Mouse (Mus musculus) heart, embryonic 15.5 days (tissue): ENCODE measurements around the gene Meig1. TPM values are rescaled to one million over a fixed set of nuclear protein-coding genes. Genes with fewer than 3 reads are reported as not detected.
A peak's percentile ranks its signal among the peaks of the same experiment; 100 is the strongest.
"Not testable (repeated sequence)": the region's sequence is repeated elsewhere in the genome, so short reads cannot be mapped to it uniquely, and the experiment has no call there.

Experiments used
- ATAC-seq: fragments of 200-750 bp; cut with Nextera tagmentation; replicated peaks from 2 replicates; pipeline ENCODE4 v1.8.0; 2017; ENCODE audit warnings: low read depth, moderate TSS enrichment; ENCODE audit not compliant: insufficient number of reproducible peaks, insufficient read depth, low FRiP score
- H3K27ac ChIP-seq: fragments of 300-500 bp; sonication (generic); 2 replicates; pipeline ENCODE4 v1.5.1; 2015; ENCODE audit warnings: mild to moderate bottlenecking, inconsistent platforms
- H3K27me3 ChIP-seq: fragments of 300-500 bp; sonication (generic); 2 replicates; pipeline ENCODE4 v1.6.1; 2015; ENCODE audit warnings: inconsistent platforms
- H3K36me3 ChIP-seq: fragments of 300-500 bp; sonication (generic); 2 replicates; pipeline ENCODE4 v1.6.1; 2015; ENCODE audit warnings: mild to moderate bottlenecking, inconsistent platforms
- H3K4me1 ChIP-seq: fragments of 300-500 bp; sonication (generic); replicated peaks from 2 replicates; pipeline ENCODE4 v1.6.1; 2015; ENCODE audit warnings: inconsistent platforms
- H3K4me2 ChIP-seq: fragments of 300-500 bp; sonication (generic); 2 replicates; pipeline ENCODE4 v1.6.1; 2015; ENCODE audit warnings: inconsistent platforms, mild to moderate bottlenecking, moderate library complexity
- H3K4me3 ChIP-seq: fragments of 300-500 bp; sonication (generic); 2 replicates; pipeline ENCODE4 v1.5.1; 2015; ENCODE audit warnings: mild to moderate bottlenecking, inconsistent platforms
- H3K9ac ChIP-seq: fragments of 300-500 bp; sonication (generic); 2 replicates; pipeline ENCODE4 v1.6.1; 2015; ENCODE audit warnings: mild to moderate bottlenecking, inconsistent platforms
- H3K9me3 ChIP-seq: fragments of 300-500 bp; sonication (generic); replicated peaks from 2 replicates; pipeline ENCODE4 v1.6.1; 2016; ENCODE audit warnings: inconsistent platforms
- WGBS: fragments of 180-500 bp; shearing (Covaris S2); methylation state at CpG from one replicate; pipeline ENCODE4 v1.1.7; 2015; ENCODE audit warnings: mixed read lengths; 5-methylcytosine and 5-hydroxymethylcytosine counted together
- polyA plus RNA-seq: library from polyadenylated mRNA; unstranded; fragments of >200 nt; fragmentation: Nextera tagmentation; extraction: Ambion mirVana; gene quantifications from 2 replicates; pipeline ENCODE4 v1.2.1, GENCODE M21; 2015

Meig1 gene
- polyA plus RNA-seq, 1 experiment from 2014 or later = 0.47 TPM

DNA sequence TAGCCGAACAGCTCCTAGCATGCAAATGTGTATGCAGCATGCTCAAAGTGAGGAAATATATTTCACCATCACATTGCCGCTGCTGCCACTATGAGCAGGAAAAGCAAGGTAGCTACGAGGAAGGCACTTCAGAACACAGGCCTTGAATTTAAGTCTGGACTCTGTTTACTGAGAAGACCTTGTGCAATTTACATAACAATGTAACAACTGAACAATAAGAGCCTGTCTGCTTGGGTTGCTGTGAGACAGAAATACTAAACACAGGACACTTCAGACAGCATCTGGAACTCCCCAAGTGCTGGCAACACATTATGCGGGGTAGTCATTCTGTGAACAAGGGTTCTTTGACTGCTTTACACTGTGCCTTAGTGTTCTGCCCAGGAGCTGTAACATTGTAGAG, 2.3 kb downstream of the Meig1 start:
- H3K9me3 ChIP-seq = no peaks in the 10 kb centered on the region
- 77% methylated on average over 4 of the region's 4 CpGs for WGBS
- no peak overlapping the region for H3K27ac ChIP-seq
- no peak overlapping the region for H3K4me2 ChIP-seq
- H3K36me3 ChIP-seq = no peaks in the 10 kb centered on the region
- no peak for ATAC-seq
- no peak overlapping the region for H3K9ac ChIP-seq
- H3K4me3 ChIP-seq = no peak overlapping the region
- peaks cover 9% of the 10 kb centered on the region; the same call in 1 of the 2 replicates for H3K4me1 ChIP-seq
- H3K27me3 ChIP-seq = peaks cover 17% of the 10 kb centered on the region

DNA sequence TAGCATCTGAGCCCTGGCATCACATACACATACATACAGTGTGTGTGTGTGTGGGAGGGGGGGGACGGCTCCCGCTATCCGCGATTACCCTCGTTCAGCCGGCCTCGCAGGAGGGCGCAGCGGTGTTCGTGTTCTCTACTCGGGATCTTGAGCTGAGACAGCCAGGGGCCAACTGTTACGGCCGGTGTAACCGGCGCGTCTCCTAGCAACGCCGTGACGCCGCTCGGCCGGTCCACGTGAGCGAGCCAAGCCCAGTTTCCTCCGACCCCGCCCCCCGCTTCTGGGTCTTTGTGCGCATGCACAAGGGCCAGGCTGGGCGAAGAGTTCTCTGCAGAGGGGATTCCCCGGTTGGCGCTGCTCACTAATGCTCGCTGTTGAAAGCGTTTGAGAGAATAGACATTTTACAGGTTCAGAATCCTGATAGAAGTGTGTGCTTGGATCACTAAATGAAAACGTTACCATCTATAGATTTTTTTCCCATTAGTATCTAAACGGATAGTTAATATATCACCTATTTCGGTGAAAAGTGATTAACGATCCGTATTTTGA, 3.5 kb downstream of the Meig1 start:
- peak; percentile 96 for ATAC-seq
- Histone ChIP-seq H3K9ac (peak overlapping the region; percentile 49), H3K27me3 (peaks cover 17% of the 10 kb centered on the region), H3K9me3 (no peaks in the 10 kb centered on the region), H3K4me3 (peak overlapping the region; percentile 64), H3K4me1 (peaks cover 6% of the 10 kb centered on the region; the same call in 1 of the 2 replicates), H3K36me3 (no peaks in the 10 kb centered on the region), H3K4me2 (peak overlapping the region; percentile 90), H3K27ac (no peak overlapping the region)
- 2% methylated on average over 38 of the region's 38 CpGs for WGBS

DNA sequence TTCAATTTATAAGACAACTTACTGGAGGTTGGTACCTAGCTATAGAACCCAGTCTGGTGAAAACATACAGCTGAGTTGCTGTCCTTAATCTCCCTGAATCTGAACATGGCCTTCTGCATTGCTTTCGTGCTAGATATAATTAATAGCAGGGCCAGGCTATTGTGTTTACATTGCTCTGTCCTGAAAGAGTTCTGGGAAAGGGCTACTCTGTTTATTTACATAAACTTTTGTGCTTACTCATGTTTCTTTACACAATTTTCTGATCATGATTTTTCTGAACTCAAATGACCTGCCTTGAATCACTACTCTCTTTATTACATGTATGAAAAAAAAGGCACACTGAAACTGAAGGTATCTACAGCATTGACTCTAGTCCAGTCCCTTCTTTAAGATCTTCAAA, 6.8 kb downstream of the Meig1 start:
- H3K4me1 ChIP-seq = peaks cover 6% of the 10 kb centered on the region; the same call in 1 of the 2 replicates
- no peak overlapping the region for H3K4me2 ChIP-seq
- H3K9ac ChIP-seq = no peak overlapping the region
- no peaks in the 10 kb centered on the region for H3K9me3 ChIP-seq
- WGBS = 67% methylated on average over 1 of the region's 1 CpGs
- H3K27me3 ChIP-seq = peaks cover 17% of the 10 kb centered on the region
- no peaks in the 10 kb centered on the region for H3K36me3 ChIP-seq
- no peak overlapping the region for H3K4me3 ChIP-seq
- ATAC-seq = no peak
- no peak overlapping the region for H3K27ac ChIP-seq

DNA sequence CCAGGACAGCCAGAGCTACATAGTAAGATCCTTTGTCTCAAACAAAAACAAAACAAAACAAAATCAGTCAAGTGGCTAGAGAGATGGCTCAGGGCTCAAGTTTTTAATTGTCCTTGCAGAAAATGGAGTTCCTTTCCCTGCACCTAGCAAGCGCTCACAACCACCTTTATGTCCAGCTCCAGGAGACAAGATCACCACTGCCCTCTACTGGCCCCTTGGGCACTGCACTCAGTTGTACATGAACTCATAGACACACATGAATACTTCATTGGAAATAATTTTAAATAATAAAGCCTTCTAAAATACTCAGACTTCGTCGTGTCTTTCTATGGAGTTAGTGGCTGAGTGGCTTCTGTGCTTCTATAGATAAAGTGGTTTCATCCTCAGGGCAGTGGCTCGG, 8.2 kb downstream of the Meig1 start:
- no peaks in the 10 kb centered on the region for H3K36me3 ChIP-seq
- H3K9me3 ChIP-seq = no peaks in the 10 kb centered on the region
- H3K27ac ChIP-seq = no peak overlapping the region
- ATAC-seq = no peak
- no peak overlapping the region for H3K4me3 ChIP-seq
- H3K4me2 ChIP-seq = no peak overlapping the region
- H3K4me1 ChIP-seq = peaks cover 4% of the 10 kb centered on the region; the same call in 1 of the 2 replicates
- 38% methylated on average over 4 of the region's 4 CpGs for WGBS
- no peak overlapping the region for H3K9ac ChIP-seq
- peaks cover 17% of the 10 kb centered on the region for H3K27me3 ChIP-seq

DNA sequence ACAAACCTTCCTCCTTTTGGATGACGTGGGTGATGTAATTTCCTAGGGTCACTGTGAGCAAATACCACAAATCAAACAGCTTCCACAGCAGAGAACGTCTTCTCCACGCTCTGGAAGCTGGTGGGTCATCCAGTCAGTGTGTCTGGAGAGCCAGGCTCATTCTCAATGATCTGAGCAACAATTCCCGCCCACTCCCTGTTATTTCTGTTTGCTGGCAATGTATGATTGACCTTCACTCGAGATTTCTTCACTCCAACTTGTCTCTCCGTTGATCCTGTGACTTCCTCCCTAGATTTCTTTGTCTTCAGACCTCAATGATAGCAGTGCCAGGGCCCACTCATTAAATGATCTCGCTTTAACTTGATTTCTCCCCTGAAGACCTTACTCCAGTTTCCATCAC, 14.7 kb downstream of the Meig1 start:
- Histone ChIP-seq H3K4me1 (no peaks in the 10 kb centered on the region), H3K9ac (no peak overlapping the region), H3K9me3 (no peaks in the 10 kb centered on the region), H3K27me3 (no peaks in the 10 kb centered on the region), H3K4me2 (no peak overlapping the region), H3K4me3 (no peak overlapping the region), H3K36me3 (no peaks in the 10 kb centered on the region), H3K27ac (no peak overlapping the region)
- WGBS = 68% methylated on average over 7 of the region's 7 CpGs
- ATAC-seq = no peak

DNA sequence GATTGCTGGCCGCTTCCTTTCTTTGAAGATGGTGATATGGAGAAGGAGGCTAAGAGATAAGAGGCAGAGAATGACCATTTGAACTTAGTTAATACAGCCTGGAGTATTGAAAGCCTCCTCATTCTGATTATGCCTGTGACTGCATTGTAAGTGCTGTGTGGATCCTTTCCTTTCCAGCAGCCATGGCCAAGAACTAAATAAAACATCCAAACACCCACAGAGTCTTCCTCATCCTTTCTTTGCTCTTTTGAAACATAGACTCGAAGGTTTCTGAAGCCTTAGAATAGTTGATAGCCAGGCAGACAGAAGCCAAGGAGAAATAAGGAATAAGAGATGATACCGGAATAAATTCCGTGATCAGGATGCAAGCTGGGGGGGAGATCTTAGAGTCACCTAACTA, 16.5 kb downstream of the Meig1 start:
- Histone ChIP-seq H3K4me3 (no peak overlapping the region), H3K9me3 (no peaks in the 10 kb centered on the region), H3K4me2 (no peak overlapping the region), H3K27me3 (no peaks in the 10 kb centered on the region), H3K9ac (no peak overlapping the region), H3K36me3 (no peaks in the 10 kb centered on the region), H3K27ac (no peak overlapping the region), H3K4me1 (no peaks in the 10 kb centered on the region)
- no peak for ATAC-seq
- 70% methylated on average over 4 of the region's 4 CpGs for WGBS

DNA sequence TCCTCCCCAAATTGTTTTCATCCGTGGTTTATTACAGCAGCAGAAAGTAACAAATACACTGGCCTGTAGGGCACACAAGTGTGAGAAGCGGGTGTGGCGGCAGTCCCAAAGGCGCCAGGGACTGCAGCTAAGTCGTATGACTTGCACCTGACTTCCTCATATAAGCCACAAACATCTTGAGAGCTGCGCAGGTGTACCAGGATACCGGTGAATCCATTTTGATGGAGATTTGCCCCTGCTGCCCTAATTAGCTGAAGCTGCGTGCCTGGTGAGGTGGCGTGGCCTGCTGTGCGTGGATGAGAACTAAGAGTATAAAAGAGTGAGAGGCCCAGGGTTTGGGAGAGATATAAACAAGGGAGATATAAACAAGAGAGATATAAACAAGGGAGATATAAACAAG, 25.3 kb downstream of the Meig1 start, which contains the start of gene Olah:
Olah (minus strand) TSS at position 101 of the 400 bp plus-strand sequence.
- not testable (repeated sequence) for H3K9me3 ChIP-seq, H3K27me3 ChIP-seq, ATAC-seq, H3K9ac ChIP-seq, H3K4me1 ChIP-seq, H3K36me3 ChIP-seq, H3K27ac ChIP-seq, H3K4me3 ChIP-seq, H3K4me2 ChIP-seq
- WGBS = 70% methylated on average over 10 of the region's 10 CpGs

DNA sequence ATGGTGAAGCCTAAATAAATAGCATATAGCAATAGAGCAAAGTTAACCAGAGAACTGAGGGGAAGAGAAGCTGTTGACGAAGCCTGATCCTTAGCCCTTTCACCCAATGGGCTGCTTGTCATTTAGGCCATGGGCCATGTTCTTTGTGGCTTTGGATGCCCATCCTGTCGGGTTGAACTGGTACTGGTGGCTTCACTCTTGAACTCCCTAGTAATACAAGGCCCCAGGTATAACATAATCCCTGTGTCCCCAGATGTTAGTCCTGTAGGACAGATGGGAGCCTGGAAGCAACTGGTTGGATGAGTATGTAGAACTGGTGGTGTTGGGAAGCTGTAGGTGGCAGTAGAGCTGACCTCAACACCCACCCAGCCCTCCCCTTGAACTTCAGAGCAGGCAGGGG, 30.5 kb downstream of the Meig1 start:
- Histone ChIP-seq H3K27me3 (no peaks in the 10 kb centered on the region), H3K27ac (no peak overlapping the region), H3K4me1 (no peaks in the 10 kb centered on the region), H3K9ac (no peak overlapping the region), H3K4me3 (no peak overlapping the region), H3K9me3 (no peaks in the 10 kb centered on the region), H3K36me3 (no peaks in the 10 kb centered on the region), H3K4me2 (no peak overlapping the region)
- 71% methylated on average over 2 of the region's 2 CpGs for WGBS
- no peak for ATAC-seq

DNA sequence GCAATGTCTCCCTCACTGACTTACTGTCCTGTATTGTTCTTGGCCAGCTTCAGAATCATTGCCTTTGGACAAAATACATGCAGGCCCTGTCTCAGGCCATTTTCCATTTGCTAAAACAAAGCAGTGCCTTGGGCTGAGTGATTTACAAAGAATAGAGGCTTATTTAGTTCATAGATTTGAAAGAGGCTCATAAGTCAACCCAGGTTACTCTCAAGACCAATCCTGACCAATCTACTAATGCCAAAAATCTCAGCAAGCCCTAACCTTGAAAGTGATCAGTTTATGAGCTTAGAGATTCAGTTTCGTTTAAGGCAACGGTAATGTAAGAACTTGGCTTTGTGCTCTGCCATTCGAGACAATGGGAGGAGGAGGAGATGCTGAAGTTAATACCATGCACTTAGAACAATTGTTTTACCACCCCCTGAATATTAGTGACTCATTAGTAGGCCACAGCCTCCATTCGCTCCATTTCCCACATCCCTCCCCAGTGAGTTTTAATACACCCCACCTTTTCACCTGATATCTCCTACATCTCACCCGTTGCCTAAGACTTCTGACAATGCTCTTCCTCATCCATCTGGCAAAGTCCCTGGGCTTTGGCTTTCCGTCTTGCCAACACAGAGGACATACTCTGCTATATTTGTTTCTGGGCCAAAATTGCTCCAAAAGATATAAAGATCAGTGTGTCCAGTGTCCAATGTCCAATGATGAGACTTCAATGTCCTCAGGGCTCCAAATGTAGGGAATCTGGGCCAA, 35.2 kb downstream of the Meig1 start:
- no peaks in the 10 kb centered on the region for H3K36me3 ChIP-seq
- H3K27me3 ChIP-seq = no peaks in the 10 kb centered on the region
- H3K27ac ChIP-seq = no peak overlapping the region
- ATAC-seq = no peak
- H3K9me3 ChIP-seq = no peaks in the 10 kb centered on the region
- WGBS = 76% methylated on average over 6 of the region's 6 CpGs
- H3K9ac ChIP-seq = no peak overlapping the region
- no peak overlapping the region for H3K4me3 ChIP-seq
- H3K4me1 ChIP-seq = no peaks in the 10 kb centered on the region
- H3K4me2 ChIP-seq = no peak overlapping the region

DNA sequence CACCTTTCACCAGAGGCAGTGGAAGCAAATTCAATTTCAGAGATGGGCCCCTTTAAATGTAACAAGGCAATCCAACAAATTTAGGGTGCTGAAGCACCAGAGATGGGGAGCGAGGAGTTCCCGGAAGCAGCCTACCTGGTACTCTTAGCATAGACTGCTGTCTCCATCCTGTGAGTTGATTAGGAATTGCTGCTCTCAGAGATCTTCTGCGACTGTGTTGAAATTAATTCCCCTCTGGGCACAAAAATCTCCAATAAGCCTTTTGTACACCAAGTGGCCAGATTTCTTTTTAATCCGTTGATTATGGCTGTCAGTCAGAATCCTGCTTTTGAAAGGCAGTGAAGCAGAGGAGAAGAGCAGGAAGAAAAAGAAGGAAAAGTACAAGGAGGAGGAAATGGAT, 57.3 kb downstream of the Meig1 start:
- no peak overlapping the region for H3K27ac ChIP-seq
- no peaks in the 10 kb centered on the region for H3K4me1 ChIP-seq
- H3K27me3 ChIP-seq = no peaks in the 10 kb centered on the region
- no peak overlapping the region for H3K9ac ChIP-seq
- WGBS = 66% methylated on average over 4 of the region's 4 CpGs
- no peak overlapping the region for H3K4me2 ChIP-seq
- no peak overlapping the region for H3K4me3 ChIP-seq
- no peaks in the 10 kb centered on the region for H3K36me3 ChIP-seq
- H3K9me3 ChIP-seq = no peaks in the 10 kb centered on the region
- no peak for ATAC-seq

DNA sequence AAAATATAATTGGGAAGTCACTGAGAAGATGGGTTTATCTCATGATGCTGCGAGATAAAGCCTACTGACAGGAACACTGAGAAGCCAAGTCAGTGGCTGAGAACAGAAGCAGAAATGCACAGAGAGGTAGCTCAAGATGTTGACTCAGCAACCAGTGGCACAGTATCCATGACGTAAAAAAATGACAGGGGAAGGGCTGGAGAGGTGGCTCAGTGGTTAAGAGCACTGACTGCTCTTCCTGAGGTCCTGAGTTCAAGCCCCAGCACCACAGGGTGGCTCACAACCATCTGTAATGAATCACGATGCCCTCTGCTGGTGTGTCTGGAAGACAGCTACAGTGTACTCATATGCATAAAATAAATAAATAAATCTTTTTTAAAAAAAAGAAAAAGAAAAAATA, 61.4 kb downstream of the Meig1 start:
- ATAC-seq = no peak
- no peak overlapping the region for H3K4me3 ChIP-seq
- H3K27ac ChIP-seq = no peak overlapping the region
- no peaks in the 10 kb centered on the region for H3K36me3 ChIP-seq
- no peak overlapping the region for H3K4me2 ChIP-seq
- no peaks in the 10 kb centered on the region for H3K9me3 ChIP-seq
- H3K9ac ChIP-seq = no peak overlapping the region
- no peaks in the 10 kb centered on the region for H3K27me3 ChIP-seq
- 70% methylated on average over 3 of the region's 3 CpGs for WGBS
- H3K4me1 ChIP-seq = no peaks in the 10 kb centered on the region
